Mouse (Mus musculus): ENCODE results near the gene Gucy2c. TPM values are rescaled to one million over a fixed set of nuclear protein-coding genes. Genes with fewer than 3 reads are reported as not detected.

The Gucy2c gene
- polyA plus RNA-seq, 1 experiment from 2014 or later, result 0.04 TPM

- ATAC-seq (replicated peaks; ENCODE audit: insufficient number of reproducible peaks, insufficient read depth, low FRiP score, low read depth), result no peak
- H3K4me3 ChIP-seq, result no peak overlapping the region
- no peak overlapping the region for H3K4me2 ChIP-seq
- 62% methylated on average over 3 of the region's 3 CpGs for WGBS
- no peaks in the 10 kb centered on the region for H3K4me1 ChIP-seq (replicated peaks)
- no peaks in the 10 kb centered on the region for H3K9me3 ChIP-seq (replicated peaks)
- no peaks in the 10 kb centered on the region for H3K27me3 ChIP-seq
- H3K9ac ChIP-seq, result no peak overlapping the region
- H3K36me3 ChIP-seq, result no peaks in the 10 kb centered on the region
- no peak overlapping the region for H3K27ac ChIP-seq
Observed at GRCm38 (mm10) chr6:136723171-136723570, 58.4 kb downstream of the Gucy2c start.

- H3K4me2 ChIP-seq, result no peak overlapping the region
- no peak overlapping the region for H3K4me3 ChIP-seq
- H3K27ac ChIP-seq, result no peak overlapping the region
- no peaks in the 10 kb centered on the region for H3K27me3 ChIP-seq
- no peak overlapping the region for H3K9ac ChIP-seq
- WGBS, result 84% methylated on average over 7 of the region's 7 CpGs
- ATAC-seq (replicated peaks; ENCODE audit: insufficient number of reproducible peaks, insufficient read depth, low FRiP score, low read depth), result no peak
- no peaks in the 10 kb centered on the region for H3K9me3 ChIP-seq (replicated peaks)
- H3K4me1 ChIP-seq (replicated peaks), result no peaks in the 10 kb centered on the region
- H3K36me3 ChIP-seq, result no peaks in the 10 kb centered on the region
Observed at GRCm38 (mm10) chr6:136722565-136722964, 59.0 kb downstream of the Gucy2c start.

GRCm38 (mm10) chr6:136721925-136722324, 59.6 kb downstream of the Gucy2c start:
- WGBS, result 49% methylated on average over 6 of the region's 6 CpGs
- no peak overlapping the region for H3K27ac ChIP-seq
- no peak for ATAC-seq (replicated peaks; ENCODE audit: insufficient number of reproducible peaks, insufficient read depth, low FRiP score, low read depth)
- no peaks in the 10 kb centered on the region for H3K9me3 ChIP-seq (replicated peaks)
- no peaks in the 10 kb centered on the region for H3K27me3 ChIP-seq
- H3K36me3 ChIP-seq, result no peaks in the 10 kb centered on the region
- H3K4me1 ChIP-seq (replicated peaks), result no peaks in the 10 kb centered on the region
- H3K9ac ChIP-seq, result no peak overlapping the region
- H3K4me2 ChIP-seq, result no peak overlapping the region
- no peak overlapping the region for H3K4me3 ChIP-seq

GRCm38 (mm10) chr6:136720436-136720835, 61.1 kb downstream of the Gucy2c start:
- H3K4me3 ChIP-seq, result no peak overlapping the region
- WGBS, result 79% methylated on average over 15 of the region's 15 CpGs
- no peak overlapping the region for H3K27ac ChIP-seq
- no peaks in the 10 kb centered on the region for H3K27me3 ChIP-seq
- no peak for ATAC-seq (replicated peaks; ENCODE audit: insufficient number of reproducible peaks, insufficient read depth, low FRiP score, low read depth)
- H3K4me2 ChIP-seq, result no peak overlapping the region
- no peaks in the 10 kb centered on the region for H3K36me3 ChIP-seq
- H3K4me1 ChIP-seq (replicated peaks), result no peaks in the 10 kb centered on the region
- H3K9ac ChIP-seq, result no peak overlapping the region
- no peaks in the 10 kb centered on the region for H3K9me3 ChIP-seq (replicated peaks)

GRCm38 (mm10) chr6:136715881-136716431, 65.6 kb downstream of the Gucy2c start:
- WGBS, result 75% methylated on average over 10 of the region's 11 CpGs
- ATAC-seq (replicated peaks; ENCODE audit: insufficient number of reproducible peaks, insufficient read depth, low FRiP score, low read depth), result no peak

GRCm38 (mm10) chr6:136714097-136714496, 67.5 kb downstream of the Gucy2c start:
- no peaks in the 10 kb centered on the region for H3K9me3 ChIP-seq (replicated peaks)
- H3K36me3 ChIP-seq, result no peaks in the 10 kb centered on the region
- H3K4me3 ChIP-seq, result no peak overlapping the region
- no peak overlapping the region for H3K4me2 ChIP-seq
- no peak overlapping the region for H3K9ac ChIP-seq
- no peak overlapping the region for H3K27ac ChIP-seq
- WGBS, result 66% methylated on average over 3 of the region's 3 CpGs
- H3K27me3 ChIP-seq, result no peaks in the 10 kb centered on the region
- no peaks in the 10 kb centered on the region for H3K4me1 ChIP-seq (replicated peaks)
- no peak for ATAC-seq (replicated peaks; ENCODE audit: insufficient number of reproducible peaks, insufficient read depth, low FRiP score, low read depth)

More at GRCm38 (mm10) chr6:136715881-136716431, 65.6 kb downstream of the Gucy2c start:
- Histone ChIP-seq H3K4me3 (no peak overlapping the region), H3K4me2 (no peak overlapping the region), H3K4me1 (replicated peaks) (no peaks in the 10 kb centered on the region), H3K27ac (no peak overlapping the region), H3K9ac (no peak overlapping the region), H3K36me3 (no peaks in the 10 kb centered on the region), H3K27me3 (no peaks in the 10 kb centered on the region), H3K9me3 (replicated peaks) (no peaks in the 10 kb centered on the region)

GRCm38 (mm10) chr6:136710408-136710807, 71.2 kb downstream of the Gucy2c start:
- 86% methylated on average over 5 of the region's 5 CpGs for WGBS
- H3K9ac ChIP-seq, result no peak overlapping the region
- no peak overlapping the region for H3K4me3 ChIP-seq
- H3K4me1 ChIP-seq (replicated peaks), result no peaks in the 10 kb centered on the region
- no peak for ATAC-seq (replicated peaks; ENCODE audit: insufficient number of reproducible peaks, insufficient read depth, low FRiP score, low read depth)
- H3K36me3 ChIP-seq, result no peaks in the 10 kb centered on the region
- no peak overlapping the region for H3K27ac ChIP-seq
- H3K4me2 ChIP-seq, result no peak overlapping the region
- no peaks in the 10 kb centered on the region for H3K9me3 ChIP-seq (replicated peaks)
- H3K27me3 ChIP-seq, result no peaks in the 10 kb centered on the region

GRCm38 (mm10) chr6:136708597-136708996, 73.0 kb downstream of the Gucy2c start:
- Histone ChIP-seq H3K27me3 (no peaks in the 10 kb centered on the region), H3K9me3 (replicated peaks) (no peaks in the 10 kb centered on the region), H3K27ac (no peak overlapping the region), H3K4me1 (replicated peaks) (no peaks in the 10 kb centered on the region), H3K36me3 (no peaks in the 10 kb centered on the region), H3K9ac (no peak overlapping the region), H3K4me3 (no peak overlapping the region), H3K4me2 (no peak overlapping the region)
- ATAC-seq (replicated peaks; ENCODE audit: insufficient number of reproducible peaks, insufficient read depth, low FRiP score, low read depth), result no peak
- WGBS, result 94% methylated on average over 6 of the region's 6 CpGs

GRCm38 (mm10) chr6:136701878-136702277, 79.7 kb downstream of the Gucy2c start:
- no peak overlapping the region for H3K27ac ChIP-seq
- no peaks in the 10 kb centered on the region for H3K27me3 ChIP-seq
- no peaks in the 10 kb centered on the region for H3K9me3 ChIP-seq (replicated peaks)
- no peak overlapping the region for H3K4me3 ChIP-seq
- 90% methylated on average over 3 of the region's 3 CpGs for WGBS
- H3K4me2 ChIP-seq, result no peak overlapping the region
- peaks cover 8% of the 10 kb centered on the region for H3K4me1 ChIP-seq (replicated peaks)
- H3K36me3 ChIP-seq, result no peaks in the 10 kb centered on the region
- ATAC-seq (replicated peaks; ENCODE audit: insufficient number of reproducible peaks, insufficient read depth, low FRiP score, low read depth), result no peak
- H3K9ac ChIP-seq, result no peak overlapping the region

GRCm38 (mm10) chr6:136701185-136701584, 80.4 kb downstream of the Gucy2c start:
- Histone ChIP-seq H3K9me3 (replicated peaks) (no peaks in the 10 kb centered on the region), H3K4me3 (no peak overlapping the region), H3K36me3 (no peaks in the 10 kb centered on the region), H3K9ac (no peak overlapping the region), H3K4me1 (replicated peaks) (peaks cover 8% of the 10 kb centered on the region), H3K4me2 (no peak overlapping the region), H3K27me3 (no peaks in the 10 kb centered on the region), H3K27ac (no peak overlapping the region)
- 71% methylated on average over 5 of the region's 5 CpGs for WGBS
- ATAC-seq (replicated peaks; ENCODE audit: insufficient number of reproducible peaks, insufficient read depth, low FRiP score, low read depth), result no peak

GRCm38 (mm10) chr6:136691314-136691713, 90.3 kb downstream of the Gucy2c start:
- Histone ChIP-seq H3K4me2 (no peak overlapping the region), H3K9me3 (replicated peaks) (no peaks in the 10 kb centered on the region), H3K4me3 (no peak overlapping the region), H3K27ac (no peak overlapping the region), H3K36me3 (no peaks in the 10 kb centered on the region), H3K9ac (no peak overlapping the region), H3K27me3 (no peaks in the 10 kb centered on the region), H3K4me1 (replicated peaks) (no peaks in the 10 kb centered on the region)
- 89% methylated on average over 6 of the region's 6 CpGs for WGBS
- no peak for ATAC-seq (replicated peaks; ENCODE audit: insufficient number of reproducible peaks, insufficient read depth, low FRiP score, low read depth)

- no peaks in the 10 kb centered on the region for H3K9me3 ChIP-seq (replicated peaks)
- H3K4me3 ChIP-seq, result no peak overlapping the region
- H3K27me3 ChIP-seq, result no peaks in the 10 kb centered on the region
- no peak for ATAC-seq (replicated peaks; ENCODE audit: insufficient number of reproducible peaks, insufficient read depth, low FRiP score, low read depth)
- WGBS, result 75% methylated on average over 5 of the region's 5 CpGs
- H3K4me1 ChIP-seq (replicated peaks), result no peaks in the 10 kb centered on the region
- H3K4me2 ChIP-seq, result no peak overlapping the region
- H3K36me3 ChIP-seq, result no peaks in the 10 kb centered on the region
- H3K27ac ChIP-seq, result no peak overlapping the region
- no peak overlapping the region for H3K9ac ChIP-seq
Observed at GRCm38 (mm10) chr6:136690527-136690926, 91.0 kb downstream of the Gucy2c start.

Measured in heart, embryonic 15.5 days (tissue).